Mouse (Mus musculus) B cell, adult 2 months (primary cell): ENCODE measurements around the gene Bglap2.

Experiments used
- DNase-seq, 2 experiments: peaks; one replicate each; pipeline ENCODE4 v3.0.0; 2022

Bglap2 gene

GRCm38 (mm10) chr3:88337367-88338020 is 41.0 kb downstream of the Bglap2 start:
- no peak for DNase-seq

GRCm38 (mm10) chr3:88336058-88337013 is 42.2 kb downstream of the Bglap2 start, which contains the start of the genes Tmem79 and Smg5:
Tmem79 (minus strand) TSS chr3:88336148.
Smg5 (plus strand) TSS chr3:88336260.
- DNase-seq = peak; percentile 96

- no peak for DNase-seq
Measured at GRCm38 (mm10) chr3:88335436-88336053, 43.0 kb downstream of the Bglap2 start.

- DNase-seq = no peak
Measured at GRCm38 (mm10) chr3:88334902-88335435, 43.5 kb downstream of the Bglap2 start.

- no peak for DNase-seq
Measured at GRCm38 (mm10) chr3:88334029-88334658, 44.4 kb downstream of the Bglap2 start.

GRCm38 (mm10) chr3:88331282-88331681 is 47.2 kb downstream of the Bglap2 start:
- peak; percentile 78 for DNase-seq

- DNase-seq = no peak
Measured at GRCm38 (mm10) chr3:88328956-88329355, 49.5 kb downstream of the Bglap2 start.
